Mouse (Mus musculus) embryo, embryonic 10 days (tissue): Measurements from ENCODE around the gene Mbd3.

ENCODE experiments used
- DNase-seq: peaks from one replicate; pipeline ENCODE4 v3.0.0-alpha.2; 2015; ENCODE audit warnings: low spot score

Mbd3 gene

DNA sequence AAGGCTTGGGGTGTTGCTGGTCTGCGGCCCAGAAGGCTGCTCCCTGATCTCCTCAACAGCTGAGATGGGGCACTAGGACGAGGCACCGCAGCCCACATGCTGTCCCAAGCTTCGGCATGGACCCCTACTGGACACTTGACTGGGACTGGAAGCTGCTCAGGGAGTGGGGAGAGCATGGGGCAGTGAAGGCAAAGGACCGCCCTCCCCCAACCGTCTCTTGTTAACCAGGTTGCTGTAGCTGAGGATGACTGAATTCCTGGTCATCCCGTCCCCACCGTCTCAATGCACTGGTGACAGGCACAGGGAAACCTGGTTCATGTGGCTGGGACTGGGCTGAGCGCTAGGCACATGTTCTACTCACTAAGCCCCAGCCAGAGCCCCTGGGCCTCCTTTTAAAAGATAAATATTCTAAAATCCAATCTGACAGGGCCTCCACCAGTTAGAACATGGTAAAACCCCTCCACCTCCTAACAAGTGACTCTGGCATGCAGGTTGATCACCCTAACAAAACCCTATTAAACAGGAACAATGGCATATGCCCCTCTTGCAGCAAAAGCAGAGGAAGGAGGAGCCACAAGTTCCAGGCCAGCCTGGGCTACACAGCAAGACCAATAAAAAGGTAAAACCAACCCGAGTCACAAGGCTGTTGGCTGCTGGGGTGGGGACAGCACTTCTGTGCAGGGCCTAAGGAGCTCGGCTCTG lies 2.4 kb downstream of the Mbd3 start:
- DNase-seq, result no peak

DNA sequence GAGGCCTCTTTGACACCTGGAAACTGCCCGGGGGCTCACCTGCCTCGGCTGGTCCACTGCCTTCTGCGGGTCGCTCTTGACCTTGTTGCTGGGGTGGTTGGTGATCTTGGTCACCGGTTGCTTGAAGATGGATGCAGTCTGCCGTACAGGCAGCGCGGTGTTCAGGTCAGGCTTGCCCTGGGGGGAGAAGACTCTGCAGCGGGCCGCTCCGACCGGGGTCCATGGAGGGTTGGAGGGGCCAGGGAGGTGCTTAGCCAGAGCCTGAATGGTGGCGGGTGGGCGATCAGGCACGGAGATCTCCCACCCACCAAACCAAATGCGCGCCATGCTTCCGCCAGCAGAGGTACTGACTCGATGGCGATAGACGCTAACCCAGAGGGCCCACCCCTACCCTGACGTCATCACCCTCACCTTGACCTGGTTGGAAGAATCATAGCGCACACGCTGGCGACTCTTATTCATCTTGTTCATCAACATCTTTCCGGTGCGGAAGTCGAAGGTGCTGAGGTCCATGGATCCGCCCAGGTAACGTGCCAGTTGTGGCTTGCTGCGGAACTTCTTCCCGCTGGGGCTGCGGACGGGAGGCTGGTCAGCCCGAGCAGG lies 4.2 kb downstream of the Mbd3 start:
- no peak for DNase-seq

DNA sequence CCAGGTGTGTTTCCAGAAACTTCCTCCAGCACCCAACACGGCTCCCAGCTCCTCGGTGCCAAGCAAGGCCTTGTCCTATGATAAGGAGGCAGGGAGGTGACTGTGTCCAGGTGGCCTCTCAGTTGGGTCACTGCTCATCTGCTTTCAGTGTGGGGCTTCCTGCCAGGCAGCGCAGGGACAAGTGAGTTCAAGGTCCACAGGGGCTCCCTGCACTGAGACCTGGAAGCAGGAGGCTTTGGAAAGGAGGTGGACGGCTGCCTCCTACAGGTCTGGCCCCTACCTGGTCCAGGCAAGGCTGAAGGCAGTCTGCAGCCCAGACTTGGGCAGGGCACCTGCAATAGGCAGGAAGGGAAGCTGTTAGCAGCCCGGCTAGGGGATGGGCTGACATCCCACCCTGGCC lies 6.7 kb downstream of the Mbd3 start:
- no peak for DNase-seq

DNA sequence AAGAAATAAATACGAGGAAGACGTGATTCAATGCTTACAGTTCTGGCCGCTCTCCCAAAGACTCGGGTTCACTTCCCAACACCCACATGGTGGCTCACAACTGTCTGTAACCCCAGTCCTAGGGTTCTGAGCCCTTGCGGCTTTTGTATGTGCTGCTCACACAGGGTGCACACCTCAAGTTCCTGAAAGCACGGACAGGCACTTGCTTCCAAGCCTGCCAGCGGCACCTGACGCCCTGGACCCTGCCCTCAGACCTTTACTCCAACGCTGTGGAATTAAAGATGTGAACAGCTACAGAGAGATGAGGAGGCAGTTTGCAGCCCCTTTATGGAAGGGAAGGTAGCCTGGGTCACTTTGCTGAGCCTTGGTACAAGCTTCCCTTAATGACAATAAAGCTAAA lies 8.7 kb downstream of the Mbd3 start:
- DNase-seq, result no peak

GRCm38 (mm10) chr10:80389185-80389708 lies 10.1 kb downstream of the Mbd3 start:
- no peak for DNase-seq

- no peak for DNase-seq
These were observed 10.6 kb downstream of the Mbd3 start for GRCm38 (mm10) chr10:80388731-80389130.

- peak; percentile 87 for DNase-seq
These were observed 11.8 kb downstream of the Mbd3 start, which contains the start of gene Mex3d for GRCm38 (mm10) chr10:80387522-80387959. Gene Mex3d, minus strand, starts transcription at chr10:80387659.

- no peak for DNase-seq
These were observed 12.4 kb downstream of the Mbd3 start for GRCm38 (mm10) chr10:80386735-80387471.

GRCm38 (mm10) chr10:80385811-80386734 lies 13.3 kb downstream of the Mbd3 start:
- peak; percentile 90 for DNase-seq

- DNase-seq, result no peak
These were observed 14.0 kb downstream of the Mbd3 start for GRCm38 (mm10) chr10:80385310-80385709.

DNA sequence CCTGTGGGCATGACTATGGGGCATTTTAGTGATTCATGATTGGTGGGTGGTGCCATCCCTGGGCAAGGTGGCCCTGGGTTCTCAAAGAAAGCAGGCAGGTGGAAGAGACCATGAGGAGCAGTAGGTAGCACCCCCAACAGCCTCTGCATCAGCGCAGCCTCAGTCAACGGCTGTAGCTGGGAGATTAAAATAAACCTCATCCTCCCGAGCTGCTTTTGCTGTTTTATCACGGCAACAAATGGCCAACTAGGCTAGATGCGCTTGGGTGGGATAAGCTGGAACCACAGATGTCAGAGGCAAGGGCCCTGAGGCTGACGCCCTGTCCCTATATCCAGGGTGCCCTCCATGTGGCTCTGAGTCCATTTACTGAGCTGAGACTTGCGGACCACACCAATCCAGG lies 14.6 kb downstream of the Mbd3 start:
- no peak for DNase-seq

GRCm38 (mm10) chr10:80384115-80384639 lies 15.2 kb downstream of the Mbd3 start:
- DNase-seq, result no peak

GRCm38 (mm10) chr10:80383431-80383830 lies 15.9 kb downstream of the Mbd3 start:
- DNase-seq, result no peak

DNA sequence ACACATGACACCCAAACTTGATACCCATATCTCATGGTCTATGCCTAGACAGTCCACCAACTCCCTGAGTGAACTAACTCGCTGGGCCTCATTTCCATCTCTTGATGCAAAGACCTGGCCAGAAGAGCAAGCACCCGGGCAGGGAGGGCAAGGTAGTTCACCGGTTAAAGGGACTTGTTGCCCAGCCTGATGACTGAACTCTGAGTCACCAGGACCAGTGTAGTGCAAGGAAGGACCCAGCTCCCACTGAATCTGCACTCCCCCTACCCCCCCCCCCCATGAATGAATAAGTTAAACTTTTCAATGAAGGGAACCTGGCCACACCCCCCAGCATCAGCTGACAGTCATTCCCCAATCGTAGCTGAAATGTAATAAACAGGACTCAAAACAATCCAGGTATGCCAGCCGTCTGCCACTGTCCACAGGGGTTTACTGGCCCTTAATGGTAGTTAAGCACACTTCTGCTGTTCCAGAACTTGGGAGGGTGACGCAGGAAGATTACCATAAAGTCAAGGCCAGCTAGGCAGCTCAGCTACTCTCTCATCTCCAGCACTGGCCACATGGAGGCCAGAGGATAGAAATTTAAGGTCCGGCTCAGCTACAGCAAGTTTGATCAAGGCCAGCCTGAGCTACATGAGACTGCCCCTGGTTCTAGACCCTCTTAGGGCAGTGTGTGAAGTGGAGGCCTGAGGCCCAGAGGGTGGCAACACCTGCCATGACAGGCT lies 16.5 kb downstream of the Mbd3 start:
- DNase-seq, result no peak

DNA sequence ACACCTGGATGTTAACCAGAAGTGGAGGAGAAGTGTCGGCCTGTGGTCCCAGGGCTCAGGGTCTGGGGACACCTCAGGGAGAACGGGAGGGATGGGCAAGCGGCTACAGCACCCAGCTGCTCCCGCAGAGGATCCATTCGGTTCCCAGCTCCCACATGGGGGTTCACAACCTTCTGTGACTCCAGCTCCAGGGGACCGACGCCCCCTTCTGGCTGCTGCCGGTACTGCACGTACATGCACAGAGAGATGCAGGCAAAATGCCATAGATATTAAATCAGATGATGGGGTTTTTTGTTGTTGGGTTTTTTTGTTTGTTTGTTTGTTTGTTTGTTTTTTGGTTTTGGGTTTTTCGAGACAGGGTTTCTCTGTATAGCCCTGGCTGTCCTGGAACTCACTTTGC lies 21.6 kb downstream of the Mbd3 start:
- DNase-seq, result no peak

DNA sequence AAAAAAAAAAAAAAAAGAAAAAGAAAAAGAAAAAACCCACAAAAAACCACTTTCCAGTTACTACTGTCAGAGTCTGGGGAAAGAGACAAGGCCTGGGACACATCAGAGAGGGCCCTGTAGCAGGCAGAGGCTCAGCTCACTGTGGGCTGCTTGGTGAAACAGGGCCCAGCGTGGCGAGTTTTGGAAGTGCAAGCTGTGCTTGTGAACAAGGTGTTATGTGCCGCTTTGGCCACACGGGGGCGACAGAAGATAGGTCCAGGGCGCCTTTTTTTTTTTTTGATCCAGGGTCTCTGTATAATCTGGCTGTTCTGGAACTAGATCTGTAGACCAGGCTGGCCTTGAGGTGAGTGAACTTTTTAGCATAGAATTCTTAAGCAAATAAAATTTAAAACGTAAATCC lies 23.2 kb downstream of the Mbd3 start:
- peak; percentile 97 for DNase-seq

DNA sequence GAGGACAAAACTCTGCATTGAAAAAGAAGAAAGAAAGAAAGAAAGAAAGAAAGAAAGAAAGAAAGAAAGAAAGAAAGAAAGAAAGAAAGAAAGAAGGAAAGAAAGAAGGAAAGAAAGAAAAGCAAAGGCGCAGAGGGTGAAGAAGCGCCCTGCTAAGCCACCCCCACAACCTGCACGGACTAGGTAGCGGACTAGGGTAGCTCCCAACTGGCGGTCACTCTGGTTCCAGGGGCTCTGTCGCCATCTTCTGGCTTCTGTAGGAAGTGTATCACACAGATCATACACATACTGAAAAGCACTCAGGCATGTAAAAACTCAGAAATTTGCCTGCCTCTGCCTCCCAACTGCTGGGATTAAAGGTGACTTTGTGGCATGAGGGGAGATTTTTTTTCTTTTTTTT lies 25.3 kb downstream of the Mbd3 start:
- DNase-seq, result peak; percentile 78

GRCm38 (mm10) chr10:80372706-80373105 lies 26.6 kb downstream of the Mbd3 start:
- no peak for DNase-seq

- DNase-seq, result no peak
These were observed 27.4 kb downstream of the Mbd3 start for GRCm38 (mm10) chr10:80371983-80372382.

GRCm38 (mm10) chr10:80371411-80371966 lies 27.9 kb downstream of the Mbd3 start:
- DNase-seq, result peak; percentile 56
